Mouse (Mus musculus) kidney, postnatal 0 days (tissue): ENCODE measurements around the gene Enc1. TPM values are rescaled to one million over a fixed set of nuclear protein-coding genes. Genes with fewer than 3 reads are reported as not detected.

Experiments
- ATAC-seq: fragments of 200-750 bp; cut with Nextera tagmentation; replicated peaks from 2 replicates; pipeline ENCODE4 v1.8.0; 2017; ENCODE audit warnings: low read depth, moderate number of reproducible peaks, moderate TSS enrichment, moderate library complexity; ENCODE audit not compliant: low FRiP score
- DNase-seq: peaks from one replicate; pipeline ENCODE4 v3.0.0-alpha.2; 2016; ENCODE audit warnings: low spot score
- H3K27ac ChIP-seq: fragments of 300-500 bp; sonication (generic); 2 replicates; pipeline ENCODE4 v1.5.1; 2014; ENCODE audit warnings: mild to moderate bottlenecking
- H3K27me3 ChIP-seq: fragments of 300-500 bp; sonication (generic); 2 replicates; pipeline ENCODE4 v1.6.1; 2014; ENCODE audit warnings: low read length, mixed read lengths; ENCODE audit not compliant: insufficient read depth
- H3K36me3 ChIP-seq: fragments of 300-500 bp; sonication (generic); 2 replicates; pipeline ENCODE4 v1.6.1; 2014; ENCODE audit warnings: low read length, mixed read lengths; ENCODE audit not compliant: insufficient read depth
- H3K4me1 ChIP-seq: fragments of 300-500 bp; sonication (generic); replicated peaks from 2 replicates; pipeline ENCODE4 v1.6.1; 2014; ENCODE audit warnings: antibody characterized with exemption, low read length, mixed read lengths; ENCODE audit not compliant: insufficient read depth
- H3K4me2 ChIP-seq: fragments of 300-500 bp; sonication (generic); 2 replicates; pipeline ENCODE4 v1.6.1; 2014; ENCODE audit warnings: mild to moderate bottlenecking, low read length, moderate library complexity, mixed read lengths
- H3K4me3 ChIP-seq: fragments of 300-500 bp; sonication (generic); replicated peaks from 2 replicates; pipeline ENCODE4 v1.5.1; 2014; ENCODE audit warnings: low read depth, low read length
- H3K9ac ChIP-seq: fragments of 300-500 bp; sonication (generic); 2 replicates; pipeline ENCODE4 v1.6.1; 2014; ENCODE audit warnings: low read depth, low read length
- H3K9me3 ChIP-seq: fragments of 300-500 bp; sonication (generic); replicated peaks from 2 replicates; pipeline ENCODE4 v1.6.1; 2016; ENCODE audit warnings: low read length, inconsistent platforms, mixed read lengths
- CTCF ChIP-seq: IDR thresholded peaks from 2 replicates; pipeline ENCODE4 v1.5.1; 2016; ENCODE audit warnings: antibody characterized with exemption, low read depth, mild to moderate bottlenecking, moderate library complexity
- WGBS: fragments of 180-500 bp; shearing (Covaris S2); extraction: QIAGEN DNeasy Blood & Tissue Kit; methylation state at CpG from one replicate; pipeline ENCODE4 v1.1.7; 2014; 5-methylcytosine and 5-hydroxymethylcytosine counted together
- polyA plus RNA-seq: library from polyadenylated mRNA; unstranded; fragments of >200 nt; fragmentation: Nextera tagmentation; extraction: Ambion mirVana; gene quantifications from 2 replicates; pipeline ENCODE4 v1.2.1, GENCODE M21; 2015

Enc1 gene
- polyA plus RNA-seq: 8.1 and 9.2 TPM in 2 replicates

GRCm38 (mm10) chr13:97240965-97241786 lies at the start of gene Enc1:
TSS of gene Enc1 (plus strand) at chr13:97241105.
- under 1% methylated on average over 80 of the region's 89 CpGs for WGBS
- Histone ChIP-seq H3K4me2 (peak within 1 kb of the TSS; percentile 75), H3K27ac (peak within 1 kb of the TSS; percentile 88), H3K9me3 (no peaks in the 10 kb centered on the region), H3K36me3 (0 out of 2 replicates have a peak, but pooled peaks cover 8% of the 10 kb centered on the region), H3K4me1 (peaks cover 19% of the 10 kb centered on the region), H3K4me3 (peak within 1 kb of the TSS; percentile 77), H3K9ac (peak within 1 kb of the TSS; percentile 75), H3K27me3 (no peaks in the 10 kb centered on the region)
- ATAC-seq (peak; percentile 91), DNase-seq (peak; percentile 97)
- TF ChIP-seq CTCF: peak; percentile 76

- no peak for TF ChIP-seq CTCF
- no peaks in the 10 kb centered on the region for H3K27me3 ChIP-seq
- 87% methylated on average over 11 of the region's 11 CpGs for WGBS
Observed at GRCm38 (mm10) chr13:97192649-97193048, 48.3 kb upstream of the Enc1 start.

GRCm38 (mm10) chr13:97193420-97193819 lies 47.5 kb upstream of the Enc1 start:
- H3K9me3 ChIP-seq: no peaks in the 10 kb centered on the region
- H3K36me3 ChIP-seq: no peaks in the 10 kb centered on the region
- no peaks in the 10 kb centered on the region for H3K27me3 ChIP-seq
- no peak overlapping the region for H3K4me2 ChIP-seq
- no peak overlapping the region for H3K27ac ChIP-seq
- TF ChIP-seq CTCF: no peak
- 0 out of 2 replicates have a peak, but pooled peaks cover 3% of the 10 kb centered on the region for H3K4me1 ChIP-seq
- no peak for ATAC-seq
- 59% methylated on average over 7 of the region's 7 CpGs for WGBS
- no peak overlapping the region for H3K9ac ChIP-seq
- no peak overlapping the region for H3K4me3 ChIP-seq
- no peak for DNase-seq

More at GRCm38 (mm10) chr13:97192649-97193048, 48.3 kb upstream of the Enc1 start:
- no peak overlapping the region for H3K9ac ChIP-seq
- H3K4me2 ChIP-seq: no peak overlapping the region
- ATAC-seq: no peak
- no peaks in the 10 kb centered on the region for H3K36me3 ChIP-seq
- H3K4me1 ChIP-seq: 0 out of 2 replicates have a peak, but pooled peaks cover 3% of the 10 kb centered on the region
- no peak overlapping the region for H3K4me3 ChIP-seq
- no peaks in the 10 kb centered on the region for H3K9me3 ChIP-seq
- DNase-seq: no peak
- H3K27ac ChIP-seq: no peak overlapping the region

- no peak overlapping the region for H3K27ac ChIP-seq
- no peaks in the 10 kb centered on the region for H3K27me3 ChIP-seq
- H3K4me1 ChIP-seq: 0 out of 2 replicates have a peak, but pooled peaks cover 3% of the 10 kb centered on the region
- H3K9ac ChIP-seq: no peak overlapping the region
- no peak overlapping the region for H3K4me2 ChIP-seq
- no peaks in the 10 kb centered on the region for H3K9me3 ChIP-seq
- H3K36me3 ChIP-seq: no peaks in the 10 kb centered on the region
- TF ChIP-seq CTCF: no peak
- no peak overlapping the region for H3K4me3 ChIP-seq
- DNase-seq: no peak
- ATAC-seq: no peak
- WGBS: 70% methylated on average over 12 of the region's 12 CpGs
Observed at GRCm38 (mm10) chr13:97196186-97196924, 44.5 kb upstream of the Enc1 start.

- Histone ChIP-seq H3K9me3 (no peaks in the 10 kb centered on the region), H3K4me1 (0 out of 2 replicates have a peak, but pooled peaks cover 3% of the 10 kb centered on the region), H3K27me3 (no peaks in the 10 kb centered on the region), H3K27ac (no peak overlapping the region), H3K4me3 (no peak overlapping the region), H3K4me2 (peak overlapping the region; percentile 93; the same call in 1 of the 2 replicates), H3K9ac (no peak overlapping the region), H3K36me3 (no peaks in the 10 kb centered on the region)
- no peak for TF ChIP-seq CTCF
- DNase-seq: no peak
- 83% methylated on average over 2 of the region's 2 CpGs for WGBS
- ATAC-seq: no peak
Observed at GRCm38 (mm10) chr13:97196925-97197218, 44.0 kb upstream of the Enc1 start.

GRCm38 (mm10) chr13:97197932-97198562 lies 42.9 kb upstream of the Enc1 start, which contains the start of gene Hexb:
TSS of gene Hexb (minus strand) at chr13:97198357.
- under 1% methylated on average over 45 of the region's 45 CpGs for WGBS

More at GRCm38 (mm10) chr13:97197932-97198562, 42.9 kb upstream of the Enc1 start, which contains the start of gene Hexb:
- Histone ChIP-seq H3K9me3 (no peaks in the 10 kb centered on the region), H3K4me3 (peak within 1 kb of the TSS; percentile 54), H3K36me3 (no peaks in the 10 kb centered on the region), H3K4me1 (0 out of 2 replicates have a peak, but pooled peaks cover 3% of the 10 kb centered on the region), H3K4me2 (peak within 1 kb of the TSS; percentile 93), H3K27me3 (no peaks in the 10 kb centered on the region), H3K9ac (peak within 1 kb of the TSS; percentile 56), H3K27ac (peak within 1 kb of the TSS; percentile 73)
- peak; percentile 96 for ATAC-seq
- TF ChIP-seq CTCF: peak; percentile 56
- peak; percentile 94 for DNase-seq
